ENCODE assay signal across 17 mouse cellular contexts in genomic region chr6:134933207-134933558, GRCm38 (mm10). TPM values are rescaled to one million over a fixed set of nuclear protein-coding genes. Genes with fewer than 3 reads are reported as not detected.
DNase-seq lines count a peak whose midpoint lies in the region; ATAC-seq and TF ChIP-seq lines count a peak whose summit lies in the region.
"Had no signal": no experiment of that assay in that cellular context is flagged by ENCODE, and none has a peak within 500 bp of the region (broad histone marks: within the 10 kb centered on the region; RNA-seq: fewer than 3 reads in every experiment).

No protein-coding gene starts in this region.

- H3K4me1 ChIP-seq in erythroblast, embryonic 14.5 days (ENCODE audit: control insufficient read depth): peaks cover 60% of the 10 kb centered on the region
- H3K4me1 ChIP-seq in heart, embryonic 14.5 days (ENCODE audit: control insufficient read depth in 2 of 2, insufficient read depth in 2 of 2, low read length in 2 of 2): peaks cover 6 to 25% of the 10 kb centered on the region in 2 experiments
- peaks cover 27% of the 10 kb centered on the region for H3K4me1 ChIP-seq in lung, embryonic 15.5 days

- H3K4me3 ChIP-seq in erythroblast, embryonic 14.5 days (replicated peaks): peak overlapping the region; percentile 46
- H3K4me3 ChIP-seq in heart, embryonic 14.5 days (ENCODE audit: control insufficient read depth in 1 of 2, insufficient read depth in 1 of 2, low read depth in 1 of 2, low read length in 2 of 2): no peak overlapping the region
- no peak overlapping the region for H3K4me3 ChIP-seq in lung, embryonic 15.5 days
- peak overlapping the region; percentile 13 for H3K4me3 ChIP-seq in myocyte
- H3K4me3 ChIP-seq: heart, embryonic 12.5 days; neural tube, embryonic 15.5 days; stomach, embryonic 15.5 days had no signal

- no peaks in the 10 kb centered on the region for H3K9me3 ChIP-seq in erythroblast, embryonic 14.5 days (ENCODE audit: control insufficient read depth, low read length)
- no peaks in the 10 kb centered on the region for H3K9me3 ChIP-seq in heart, embryonic 14.5 days (ENCODE audit: control insufficient read depth, low read length)
- H3K9me3 ChIP-seq in lung, embryonic 15.5 days: no peaks in the 10 kb centered on the region
- H3K9me3 ChIP-seq: heart, embryonic 12.5 days; neural tube, embryonic 15.5 days; stomach, embryonic 15.5 days had no signal

- H3K27me3 ChIP-seq in erythroblast, embryonic 14.5 days (ENCODE audit: control insufficient read depth): no peaks in the 10 kb centered on the region
- no peaks in the 10 kb centered on the region for H3K27me3 ChIP-seq in heart, embryonic 14.5 days (ENCODE audit: control insufficient read depth, insufficient read depth, low read length)
- H3K27me3 ChIP-seq in lung, embryonic 15.5 days: no peaks in the 10 kb centered on the region
- no peaks in the 10 kb centered on the region for H3K27me3 ChIP-seq in myocyte (ENCODE audit: control insufficient read depth, insufficient read depth, insufficient read length)
- H3K27me3 ChIP-seq: heart, embryonic 12.5 days; neural tube, embryonic 15.5 days; stomach, embryonic 15.5 days had no signal

- ATAC-seq in erythroblast, adult 5-6 weeks (replicated peaks; ENCODE audit: low FRiP score, poor library complexity, severe bottlenecking): no peak
- ATAC-seq in heart, embryonic 14.5 days (ENCODE audit: insufficient number of reproducible peaks, insufficient read depth, low FRiP score, low read depth): no peak
- ATAC-seq in lung, embryonic 15.5 days (ENCODE audit: borderline replicate concordance, extremely low read depth, low FRiP score, low TSS enrichment): no peak
- ATAC-seq: hindbrain, postnatal 0 days had no signal

- H3K36me3 ChIP-seq in erythroblast, embryonic 14.5 days (ENCODE audit: control insufficient read depth): peaks cover 79% of the 10 kb centered on the region
- 0 out of 2 replicates have a peak, but pooled peaks cover 13% of the 10 kb centered on the region for H3K36me3 ChIP-seq in heart, embryonic 14.5 days (ENCODE audit: control insufficient read depth, insufficient read depth, low read length)
- no peaks in the 10 kb centered on the region for H3K36me3 ChIP-seq in lung, embryonic 15.5 days
- H3K36me3 ChIP-seq in myocyte (ENCODE audit: control insufficient read depth, insufficient read depth): no peaks in the 10 kb centered on the region
- H3K36me3 ChIP-seq: neural tube, embryonic 15.5 days; stomach, embryonic 15.5 days had no signal

- DNase-seq in heart, postnatal 25 days (ENCODE audit: low spot score): no peak
- no peak for DNase-seq in lung, postnatal 25 days (ENCODE audit: low spot score)
- DNase-seq in layer of hippocampus, adult 9-11 months: no peak
- DNase-seq: adrenal gland, postnatal 25 days; cerebellum, postnatal 10 days; embryo, embryonic 11 days; kidney, adult 8-10 months had no signal

- intact Hi-C loops in heart, postnatal 25 days (cut with DNase I): loop anchor here (2.0 kb wide), 1 partner anchor 16 kb away; no protein-coding TSS in a partner anchor

- peak overlapping the region; percentile 47 for H3K4me2 ChIP-seq in heart, embryonic 14.5 days (ENCODE audit: low read length)
- 0 out of 2 replicates have a peak overlapping the region, but pooled peaks have one; percentile 39 for H3K4me2 ChIP-seq in lung, embryonic 15.5 days
- H3K4me2 ChIP-seq in myocyte (ENCODE audit: low read depth): peak overlapping the region; percentile 82
- H3K4me2 ChIP-seq: midbrain, embryonic 11.5 days; stomach, embryonic 15.5 days had no signal

- H3K79me2 ChIP-seq in myocyte (ENCODE audit: control insufficient read depth, insufficient read depth): peaks cover 85% of the 10 kb centered on the region

- no peak overlapping the region for H3ac ChIP-seq in myocyte (ENCODE audit: control insufficient read depth, insufficient read length)

- no peak overlapping the region for H3K9ac ChIP-seq in heart, embryonic 14.5 days (ENCODE audit: low read length)
- no peak overlapping the region for H3K9ac ChIP-seq in lung, embryonic 15.5 days
- H3K9ac ChIP-seq: neural tube, embryonic 15.5 days; stomach, embryonic 15.5 days had no signal

- no peak for TF ChIP-seq POLR2A in myocyte (IDR thresholded peaks at IDR 0.05; ENCODE audit: insufficient read length, low read depth)

- no peak overlapping the region for H3K27ac ChIP-seq in heart, embryonic 14.5 days (replicated peaks in 1 of 2; ENCODE audit: control insufficient read depth in 1 of 2, insufficient read depth in 1 of 2, low read depth in 2 of 2, low read length in 2 of 2)
- 0 out of 2 replicates have a peak overlapping the region, but pooled peaks have one; percentile 20 for H3K27ac ChIP-seq in lung, embryonic 15.5 days
- H3K27ac ChIP-seq: hindbrain, postnatal 0 days; neural tube, embryonic 15.5 days; stomach, embryonic 15.5 days had no signal

- 80% methylated on average over 2 of the region's 2 CpGs for WGBS in heart, embryonic 14.5 days
- WGBS in lung, embryonic 15.5 days: 66% methylated on average over 2 of the region's 2 CpGs

TF ChIP-seq in myocyte, 11 proteins besides CTCF, POLR2A, EP300 and RAD21:
- TF ChIP-seq TCF12 (IDR thresholded peaks at IDR 0.05; ENCODE audit: insufficient read depth, poor library complexity, severe bottlenecking) (no peak), REST (IDR thresholded peaks at IDR 0.05; ENCODE audit: insufficient read depth, insufficient read length) (no peak), POLR2AphosphoS2 (IDR thresholded peaks at IDR 0.05; ENCODE audit: insufficient read length, low read depth) (no peak), USF1 (IDR thresholded peaks at IDR 0.05; ENCODE audit: low read depth) (no peak)
TF ChIP-seq in myocyte: peak in this region for 0.

RNA-seq across cellular contexts. Expression of gene Cdkn1b, which starts 13.0 kb away (rescaled TPM):
- polyA plus RNA-seq in erythroblast, embryonic 14.5 days (2012): 6.9 and 7.0 TPM in 2 replicates
- total RNA-seq in erythroblast, adult 5-6 weeks (2015; ENCODE audit: low replicate concordance): 256 and 258 TPM in 2 replicates
- 354 and 386 TPM in 2 replicates for total RNA-seq in erythroblast, adult 5-6 weeks (2017; ENCODE audit: low replicate concordance)
- 16.3 and 21.0 TPM in 2 replicates for polyA plus RNA-seq in heart, embryonic 14.5 days (2014; fragmentation: Nextera tagmentation; extraction: Ambion mirVana)
- total RNA-seq in heart, postnatal 25 days (2021): 10 to 100 TPM; 40.3 to 49.5 TPM
- polyA plus RNA-seq in lung, embryonic 15.5 days (2015; fragmentation: Nextera tagmentation; extraction: Ambion mirVana): 18.4 and 19.3 TPM in 2 replicates
- polyA plus RNA-seq in myocyte (2012; fragmentation: generic; extraction: Trizol): 27.7 TPM

RNA-seq across cellular contexts. Expression of gene Gpr19, which starts 34.8 kb away (rescaled TPM):
- 0.36 and 0.61 TPM in 2 replicates for polyA plus RNA-seq in erythroblast, embryonic 14.5 days (2012)
- 2.7 and 5.0 TPM in 2 replicates for total RNA-seq in erythroblast, adult 5-6 weeks (2015; ENCODE audit: low replicate concordance)
- total RNA-seq in erythroblast, adult 5-6 weeks (2017; ENCODE audit: low replicate concordance): 2.1 and 8.3 TPM in 2 replicates
- polyA plus RNA-seq in heart, embryonic 14.5 days (2014; fragmentation: Nextera tagmentation; extraction: Ambion mirVana): 9.1 TPM in 2 replicates
- 1 to 10 TPM; 3.3 to 5.1 TPM for total RNA-seq in heart, postnatal 25 days (2021)
- polyA plus RNA-seq in lung, embryonic 15.5 days (2015; fragmentation: Nextera tagmentation; extraction: Ambion mirVana): 9.6 and 10.7 TPM in 2 replicates
- 2.2 TPM for polyA plus RNA-seq in myocyte (2012; fragmentation: generic; extraction: Trizol)

RNA-seq across cellular contexts. Expression of gene Apold1, which starts 48.3 kb away (rescaled TPM):
- polyA plus RNA-seq in erythroblast, embryonic 14.5 days (2012): 0.01 and 0.03 TPM in 2 replicates
- total RNA-seq in erythroblast, adult 5-6 weeks (2015; ENCODE audit: low replicate concordance): 0.19 and 2.1 TPM in 2 replicates
- 4.9 and 6.4 TPM in 2 replicates for total RNA-seq in erythroblast, adult 5-6 weeks (2017; ENCODE audit: low replicate concordance)
- 8.6 and 9.1 TPM in 2 replicates for polyA plus RNA-seq in heart, embryonic 14.5 days (2014; fragmentation: Nextera tagmentation; extraction: Ambion mirVana)
- total RNA-seq in heart, postnatal 25 days (2021): 1 to 10 TPM; 7.0 to 8.2 TPM
- 1.5 and 1.7 TPM in 2 replicates for polyA plus RNA-seq in lung, embryonic 15.5 days (2015; fragmentation: Nextera tagmentation; extraction: Ambion mirVana)
- polyA plus RNA-seq in myocyte (2012; fragmentation: generic; extraction: Trizol): 0.12 TPM

Comparison
In these comparisons a context has a peak if more than half of its experiments do, and no peak if none do; other contexts are left out.
1. H3K4me3 ChIP-seq: peak in erythroblast, embryonic 14.5 days (single experiment) and myocyte (single experiment); none in heart, embryonic 14.5 days (0 of 2) and lung, embryonic 15.5 days (single experiment).
2. Peak in every context shown above with its lines, with median percentiles within 50 percentile points of each other: H3K4me2 ChIP-seq.